Mouse (Mus musculus) lung, postnatal 0 days (tissue): Measurements from ENCODE around the gene Ccdc33. TPM values are rescaled to one million over a fixed set of nuclear protein-coding genes. Genes with fewer than 3 reads are reported as not detected.

Experiments
- ATAC-seq: fragments of 200-750 bp; cut with Nextera tagmentation; 2 replicates; pipeline ENCODE4 v1.8.0; 2017; ENCODE audit warnings: moderate library complexity
- DNase-seq: peaks from one replicate; pipeline ENCODE4 v3.0.0-alpha.2; 2016; ENCODE audit warnings: low spot score
- H3K27ac ChIP-seq: fragments of 300-500 bp; sonication (generic); 2 replicates; pipeline ENCODE4 v1.5.1; 2014; ENCODE audit warnings: antibody characterized with exemption, mild to moderate bottlenecking, low read length, mixed read lengths
- H3K27me3 ChIP-seq: fragments of 300-500 bp; sonication (generic); replicated peaks from 2 replicates; pipeline ENCODE4 v1.6.1; 2014; ENCODE audit warnings: low read length, mixed read lengths; ENCODE audit not compliant: insufficient read depth
- H3K36me3 ChIP-seq: fragments of 300-500 bp; sonication (generic); 2 replicates; pipeline ENCODE4 v1.6.1; 2014; ENCODE audit warnings: low read length, mixed read lengths; ENCODE audit not compliant: insufficient read depth
- H3K4me1 ChIP-seq: fragments of 300-500 bp; sonication (generic); 2 replicates; pipeline ENCODE4 v1.6.1; 2014; ENCODE audit warnings: antibody characterized with exemption, low read depth, low read length, mixed read lengths; ENCODE audit not compliant: insufficient read depth
- H3K4me2 ChIP-seq: fragments of 300-500 bp; sonication (generic); replicated peaks from 2 replicates; pipeline ENCODE4 v1.6.1; 2014; ENCODE audit warnings: low read depth, mild to moderate bottlenecking, low read length, moderate library complexity, mixed read lengths
- H3K4me3 ChIP-seq: fragments of 300-500 bp; sonication (generic); 2 replicates; pipeline ENCODE4 v1.5.1; 2014; ENCODE audit warnings: low read depth, low read length
- H3K9ac ChIP-seq: fragments of 300-500 bp; sonication (generic); replicated peaks from 2 replicates; pipeline ENCODE4 v1.6.1; 2014; ENCODE audit warnings: low read depth, mild to moderate bottlenecking
- H3K9me3 ChIP-seq: fragments of 300-500 bp; sonication (generic); 2 replicates; pipeline ENCODE4 v1.6.1; 2016; ENCODE audit warnings: low read length, mixed read lengths
- CTCF ChIP-seq: IDR thresholded peaks from 2 replicates; pipeline ENCODE4 v1.5.1; 2016; ENCODE audit warnings: antibody characterized with exemption, mild to moderate bottlenecking
- EP300 ChIP-seq: IDR thresholded peaks from 2 replicates; pipeline ENCODE4 v1.6.1; 2016; ENCODE audit warnings: antibody characterized with exemption, mild to moderate bottlenecking, control low read depth
- WGBS: fragments of 180-500 bp; shearing (Covaris S2); extraction: QIAGEN DNeasy Blood & Tissue Kit; methylation state at CpG from one replicate; pipeline ENCODE4 v1.1.7; 2014; 5-methylcytosine and 5-hydroxymethylcytosine counted together
- polyA plus RNA-seq: library from polyadenylated mRNA; unstranded; fragments of >200 nt; fragmentation: Nextera tagmentation; extraction: Ambion mirVana; gene quantifications from 2 replicates; pipeline ENCODE4 v1.2.1, GENCODE M21; 2015

Gene Ccdc33
- polyA plus RNA-seq, 1 experiment from 2014 or later: 3.0 TPM

GRCm38 (mm10) chr9:57998685-57999084, 119.9 kb downstream of the Ccdc33 start:
- Histone ChIP-seq H3K9ac (no peak overlapping the region), H3K4me3 (no peak overlapping the region), H3K4me1 (0 out of 2 replicates have a peak, but pooled peaks cover 5% of the 10 kb centered on the region), H3K27me3 (no peaks in the 10 kb centered on the region), H3K27ac (no peak overlapping the region), H3K36me3 (no peaks in the 10 kb centered on the region), H3K9me3 (no peaks in the 10 kb centered on the region), H3K4me2 (no peak overlapping the region)
- WGBS: 37% methylated on average over 2 of the region's 2 CpGs
- ATAC-seq (peak; percentile 2; the same call in 1 of the 2 replicates), DNase-seq (no peak)
- TF ChIP-seq CTCF (no peak), EP300 (no peak)

- no peak for TF ChIP-seq EP300
- TF ChIP-seq CTCF: peak; percentile 83
- 2% methylated on average over 20 of the region's 20 CpGs for WGBS
- ATAC-seq: peak; percentile 76
- no peaks in the 10 kb centered on the region for H3K36me3 ChIP-seq
- peak overlapping the region; percentile 45 for H3K4me2 ChIP-seq
- H3K27me3 ChIP-seq: no peaks in the 10 kb centered on the region
- 0 out of 2 replicates have a peak, but pooled peaks cover 5% of the 10 kb centered on the region for H3K4me1 ChIP-seq
- H3K9me3 ChIP-seq: no peaks in the 10 kb centered on the region
- peak overlapping the region; percentile 23; the same call in 1 of the 2 replicates for H3K4me3 ChIP-seq
- no peak overlapping the region for H3K9ac ChIP-seq
- peak; percentile 85 for DNase-seq
- no peak overlapping the region for H3K27ac ChIP-seq
Observed at GRCm38 (mm10) chr9:57998032-57998659, 120.5 kb downstream of the Ccdc33 start.

- Histone ChIP-seq H3K4me1 (0 out of 2 replicates have a peak, but pooled peaks cover 5% of the 10 kb centered on the region), H3K27me3 (no peaks in the 10 kb centered on the region), H3K4me3 (peak overlapping the region; percentile 23; the same call in 1 of the 2 replicates), H3K9ac (no peak overlapping the region), H3K36me3 (no peaks in the 10 kb centered on the region), H3K9me3 (no peaks in the 10 kb centered on the region), H3K27ac (no peak overlapping the region), H3K4me2 (peak overlapping the region; percentile 45)
- 20% methylated on average over 13 of the region's 13 CpGs for WGBS
- no peak for DNase-seq
- no peak for ATAC-seq
- no peak for TF ChIP-seq EP300
- TF ChIP-seq CTCF: no peak
Observed at GRCm38 (mm10) chr9:57997511-57998031, 121.1 kb downstream of the Ccdc33 start.

GRCm38 (mm10) chr9:57995282-57995681, 123.3 kb downstream of the Ccdc33 start:
- H3K4me3 ChIP-seq: no peak overlapping the region
- ATAC-seq: no peak
- H3K4me1 ChIP-seq: 0 out of 2 replicates have a peak, but pooled peaks cover 5% of the 10 kb centered on the region
- peak; percentile 52 for DNase-seq
- no peaks in the 10 kb centered on the region for H3K27me3 ChIP-seq
- no peak overlapping the region for H3K9ac ChIP-seq
- TF ChIP-seq CTCF (peak; percentile 72), EP300 (no peak)
- H3K9me3 ChIP-seq: no peaks in the 10 kb centered on the region
- H3K4me2 ChIP-seq: no peak overlapping the region
- H3K36me3 ChIP-seq: no peaks in the 10 kb centered on the region
- WGBS: 36% methylated on average over 4 of the region's 4 CpGs
- no peak overlapping the region for H3K27ac ChIP-seq

GRCm38 (mm10) chr9:57992781-57993591, 125.6 kb downstream of the Ccdc33 start:
- Histone ChIP-seq H3K4me3 (no peak overlapping the region), H3K9me3 (no peaks in the 10 kb centered on the region), H3K27me3 (no peaks in the 10 kb centered on the region), H3K36me3 (no peaks in the 10 kb centered on the region), H3K4me2 (no peak overlapping the region), H3K4me1 (0 out of 2 replicates have a peak, but pooled peaks cover 2% of the 10 kb centered on the region), H3K9ac (no peak overlapping the region), H3K27ac (peak overlapping the region; percentile 43; the same call in 1 of the 2 replicates)
- ATAC-seq (peak; percentile 52), DNase-seq (no peak)
- no peak for TF ChIP-seq EP300
- no peak for TF ChIP-seq CTCF
- WGBS: 48% methylated on average over 8 of the region's 8 CpGs

- Histone ChIP-seq H3K27ac (no peak overlapping the region), H3K4me1 (no peaks in the 10 kb centered on the region), H3K36me3 (no peaks in the 10 kb centered on the region), H3K27me3 (no peaks in the 10 kb centered on the region), H3K4me2 (no peak overlapping the region), H3K9ac (no peak overlapping the region), H3K9me3 (no peaks in the 10 kb centered on the region), H3K4me3 (no peak overlapping the region)
- no peak for ATAC-seq
- TF ChIP-seq CTCF (no peak), EP300 (no peak)
- 80% methylated on average over 3 of the region's 3 CpGs for WGBS
- no peak for DNase-seq
Observed at GRCm38 (mm10) chr9:57992060-57992459, 126.6 kb downstream of the Ccdc33 start.
